Mouse (Mus musculus): ENCODE results near the gene Rngtt. TPM values are rescaled to one million over a fixed set of nuclear protein-coding genes. Genes with fewer than 3 reads are reported as not detected.
"Not testable (repeated sequence)": the region's sequence is repeated elsewhere in the genome, so short reads cannot be mapped to it uniquely, and the experiment has no call there.

The Rngtt gene
- polyA plus RNA-seq, 1 experiment = 16.6 TPM

DNA sequence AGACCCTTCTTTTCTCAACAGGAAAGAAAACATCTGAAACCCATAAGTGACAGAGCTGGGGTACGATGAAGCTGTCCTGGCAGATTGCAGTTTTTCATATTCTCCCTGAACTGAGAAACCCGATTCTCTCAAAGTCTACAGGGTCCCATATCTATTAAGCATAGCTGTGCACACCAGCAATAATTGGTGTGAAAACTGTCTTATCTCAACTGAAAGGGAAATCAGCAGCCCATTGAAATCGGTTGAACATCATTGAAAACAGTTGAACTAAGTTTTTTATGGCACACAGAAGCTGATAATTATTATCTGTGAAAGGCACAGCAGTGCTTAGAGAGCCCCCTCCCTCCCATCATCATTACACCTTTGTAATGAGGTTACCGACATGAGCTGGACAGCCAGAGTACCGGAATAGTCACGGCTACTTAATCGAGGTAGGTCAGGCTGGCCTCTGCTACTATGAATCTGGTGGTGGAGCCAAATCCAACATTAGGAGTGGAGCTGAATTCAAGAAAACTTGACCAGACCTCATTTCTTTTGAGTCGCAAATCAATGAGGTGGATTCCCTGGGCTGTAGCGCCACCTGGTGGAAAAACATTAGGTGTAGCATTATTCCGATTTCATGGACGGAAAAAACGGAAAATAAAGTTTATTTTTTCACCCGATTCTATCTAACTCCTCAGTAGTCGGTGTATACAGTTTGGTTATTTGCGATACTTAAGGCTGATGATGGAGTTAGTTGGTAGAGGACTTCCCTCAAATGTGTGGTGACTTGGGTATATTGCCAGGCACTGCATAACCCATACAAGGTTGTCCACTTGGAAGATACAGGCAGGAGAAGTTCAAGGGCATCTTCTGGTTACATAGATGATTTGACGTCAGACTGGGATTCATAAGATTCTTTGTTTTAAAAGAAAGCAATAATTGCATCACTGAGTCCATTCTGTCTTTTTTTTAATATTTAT is 17.4 kb upstream of the Rngtt start:
- Histone ChIP-seq H3K4me1 (ENCODE audit: control insufficient read depth, insufficient read depth, insufficient read length, low read length) (no peaks in the 10 kb centered on the region), H3K27ac (replicated peaks; ENCODE audit: low read depth, low read length) (no peak overlapping the region), H3K4me3 (ENCODE audit: insufficient read depth, low read depth, low read length) (no peak overlapping the region)

DNA sequence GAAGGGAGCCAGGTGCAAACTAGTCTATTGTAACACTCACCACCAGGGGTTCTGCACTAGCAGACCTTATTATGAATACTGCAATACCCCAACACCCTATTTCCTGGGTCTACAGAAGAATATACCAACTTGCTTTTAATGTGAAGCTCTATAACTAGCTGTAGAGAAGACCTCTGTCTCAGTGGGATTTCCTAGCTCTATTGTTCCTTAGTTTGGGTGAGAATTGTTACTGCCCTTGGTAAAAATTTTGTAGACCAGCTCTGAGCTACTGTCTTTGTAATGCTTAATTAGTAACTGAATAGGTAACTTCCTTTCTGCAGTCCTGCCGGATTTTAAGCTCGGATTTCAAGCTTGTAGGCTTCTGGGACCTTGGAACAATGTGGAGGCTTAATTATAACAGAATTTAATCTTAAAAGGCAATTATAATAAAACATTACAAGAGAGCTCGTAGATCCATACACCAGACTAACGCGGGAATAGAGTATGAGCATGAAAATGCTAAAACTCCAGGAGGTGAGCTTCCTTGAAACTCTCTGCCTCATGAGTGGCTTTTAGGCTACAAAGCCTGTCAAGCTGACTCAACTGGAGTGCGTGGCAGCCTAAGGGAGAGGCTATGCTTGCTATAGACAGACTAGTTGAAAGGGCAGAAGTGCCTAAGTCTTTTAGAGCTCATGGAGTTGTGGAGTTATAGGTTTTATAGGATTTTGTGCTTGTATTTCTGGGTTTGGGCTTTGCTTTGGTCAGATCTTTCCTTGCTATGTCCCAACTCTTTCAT is 9.0 kb upstream of the Rngtt start:
- not testable (repeated sequence) for H3K27ac ChIP-seq (replicated peaks; ENCODE audit: low read depth, low read length); H3K4me1 ChIP-seq (ENCODE audit: control insufficient read depth, insufficient read depth, insufficient read length, low read length); H3K4me3 ChIP-seq (ENCODE audit: insufficient read depth, low read depth, low read length)

DNA sequence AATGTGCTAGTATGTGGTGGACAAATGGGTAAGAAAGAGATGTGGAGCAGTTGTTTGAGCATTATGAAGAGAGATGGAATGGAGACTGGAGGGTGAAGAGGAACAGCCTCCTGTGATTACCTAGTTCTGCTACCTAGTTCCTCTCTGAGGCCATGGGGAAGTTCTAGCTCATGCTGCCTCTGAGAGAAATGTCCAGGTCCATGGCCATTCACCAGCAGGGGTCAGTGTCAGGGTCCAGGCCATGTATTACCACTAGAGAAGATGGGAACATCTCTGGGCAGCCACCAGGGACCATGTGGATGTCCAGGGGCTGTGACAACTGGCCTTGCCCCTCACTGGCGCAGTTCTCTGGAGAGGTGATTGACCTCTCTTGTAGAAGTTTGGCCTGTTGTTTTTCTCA is 7.1 kb upstream of the Rngtt start:
- Histone ChIP-seq H3K4me3 (ENCODE audit: insufficient read depth, low read depth, low read length) (no peak overlapping the region), H3K27ac (replicated peaks; ENCODE audit: low read depth, low read length) (no peak overlapping the region), H3K4me1 (ENCODE audit: control insufficient read depth, insufficient read depth, insufficient read length, low read length) (no peaks in the 10 kb centered on the region)

GRCm38 (mm10) chr4:33307146-33307545 is 3.0 kb upstream of the Rngtt start:
- H3K4me1 ChIP-seq (ENCODE audit: control insufficient read depth, insufficient read depth, insufficient read length, low read length) = no peaks in the 10 kb centered on the region
- no peak overlapping the region for H3K27ac ChIP-seq (replicated peaks; ENCODE audit: low read depth, low read length)
- H3K4me3 ChIP-seq (ENCODE audit: insufficient read depth, low read depth, low read length) = no peak overlapping the region

DNA sequence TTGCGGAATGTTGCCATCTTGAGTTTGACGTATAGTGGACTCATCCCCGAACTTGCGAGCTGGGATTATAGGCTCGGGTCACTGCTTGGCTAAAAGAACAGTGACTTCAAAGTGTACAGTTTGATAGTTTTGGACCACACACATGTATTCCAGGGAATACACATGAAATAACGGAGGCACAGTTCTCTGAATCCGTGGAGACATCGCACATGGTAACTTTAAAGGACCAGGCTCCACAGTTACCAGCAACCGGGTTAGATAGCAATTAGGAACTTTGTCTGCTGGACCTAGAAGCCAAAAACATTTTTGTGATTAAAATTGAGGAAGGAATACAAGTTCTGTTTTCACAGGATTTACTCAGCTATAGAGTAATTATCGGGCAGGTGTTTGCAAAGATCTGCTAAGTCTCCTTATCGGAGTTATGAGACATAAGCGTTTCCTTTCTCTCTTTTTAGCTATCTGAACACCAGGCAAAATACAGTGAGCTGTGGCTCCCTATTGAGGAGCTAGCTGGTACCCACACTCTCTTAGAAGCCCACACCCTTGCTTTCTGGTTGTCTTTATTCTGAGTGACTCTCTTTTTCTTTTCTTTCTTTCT is 828 bp downstream of the Rngtt start:
- H3K27ac ChIP-seq (replicated peaks; ENCODE audit: low read depth, low read length) = no peak overlapping the region
- no peaks in the 10 kb centered on the region for H3K4me1 ChIP-seq (ENCODE audit: control insufficient read depth, insufficient read depth, insufficient read length, low read length)
- peak overlapping the region; percentile 80 for H3K4me3 ChIP-seq (ENCODE audit: insufficient read depth, low read depth, low read length)

DNA sequence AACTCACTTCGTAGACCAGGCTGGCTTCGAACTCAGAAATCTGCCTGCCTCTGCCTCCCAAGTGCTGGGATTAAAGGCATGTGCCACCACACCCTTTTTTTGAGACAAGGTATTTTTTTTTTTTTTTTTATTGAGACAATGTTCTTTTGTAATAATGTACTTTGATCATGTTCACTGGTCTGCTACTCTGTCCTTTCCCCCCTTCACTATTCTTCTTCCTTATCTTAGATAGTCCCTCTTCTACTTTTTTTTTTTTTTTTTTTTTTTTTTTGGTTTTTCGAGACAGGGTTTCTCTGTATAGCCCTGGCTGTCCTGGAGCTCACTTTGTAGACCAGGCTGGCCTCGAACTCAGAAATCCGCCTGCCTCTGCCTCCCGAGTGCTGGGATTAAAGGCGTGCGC is 4.0 kb downstream of the Rngtt start:
- not testable (repeated sequence) for H3K27ac ChIP-seq (replicated peaks; ENCODE audit: low read depth, low read length); H3K4me1 ChIP-seq (ENCODE audit: control insufficient read depth, insufficient read depth, insufficient read length, low read length); H3K4me3 ChIP-seq (ENCODE audit: insufficient read depth, low read depth, low read length)

- no peaks in the 10 kb centered on the region for H3K4me1 ChIP-seq (ENCODE audit: control insufficient read depth, insufficient read depth, insufficient read length, low read length)
- H3K4me3 ChIP-seq (ENCODE audit: insufficient read depth, low read depth, low read length) = no peak overlapping the region
- no peak overlapping the region for H3K27ac ChIP-seq (replicated peaks; ENCODE audit: low read depth, low read length)
Measured at GRCm38 (mm10) chr4:33315840-33316239, 5.7 kb downstream of the Rngtt start.

DNA sequence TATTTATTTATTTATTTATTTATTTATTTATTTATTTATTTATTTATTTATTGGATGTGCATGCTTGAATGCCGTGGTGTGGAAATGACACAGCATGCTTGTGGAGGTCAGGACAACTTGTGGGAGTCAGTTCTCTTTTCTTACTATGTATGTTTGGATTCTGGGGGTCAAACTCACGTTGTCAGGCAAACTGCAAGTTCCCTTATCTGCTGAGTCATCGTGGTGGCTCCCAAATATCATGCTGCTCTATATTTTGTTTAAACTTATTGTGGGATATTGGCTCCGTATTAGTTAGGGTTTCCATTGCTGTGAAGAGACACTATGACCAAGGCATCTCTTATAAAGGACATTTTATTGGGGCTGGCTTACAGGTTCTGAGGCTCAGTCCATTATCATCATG is 21.0 kb downstream of the Rngtt start:
- Histone ChIP-seq H3K4me1 (ENCODE audit: control insufficient read depth, insufficient read depth, insufficient read length, low read length) (no peaks in the 10 kb centered on the region), H3K27ac (replicated peaks; ENCODE audit: low read depth, low read length) (no peak overlapping the region), H3K4me3 (ENCODE audit: insufficient read depth, low read depth, low read length) (no peak overlapping the region)

DNA sequence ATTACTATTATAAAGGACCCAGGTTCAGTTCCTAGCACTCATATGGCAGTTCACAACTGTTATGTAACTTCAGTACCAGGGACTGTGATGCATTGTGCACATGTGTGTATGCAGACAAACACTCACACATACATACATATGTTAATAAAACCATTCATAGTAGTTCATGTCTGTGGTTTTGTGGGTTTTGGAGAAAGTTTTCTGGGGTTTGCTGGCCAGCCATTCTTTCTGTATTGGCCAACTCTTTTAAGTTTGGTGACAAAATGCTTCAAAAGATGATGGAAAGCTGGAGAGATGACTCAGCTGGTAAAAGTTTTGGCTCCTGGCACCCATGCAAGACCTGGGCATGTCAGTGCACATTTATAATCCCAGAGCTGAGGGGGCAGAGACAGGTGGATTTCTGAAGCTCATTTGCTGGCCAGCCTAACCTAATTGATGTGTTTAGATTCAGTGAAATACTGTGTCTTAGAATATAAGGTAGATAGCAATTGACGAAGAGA is 22.9 kb downstream of the Rngtt start:
- H3K4me3 ChIP-seq (ENCODE audit: insufficient read depth, low read depth, low read length) = no peak overlapping the region
- no peak overlapping the region for H3K27ac ChIP-seq (replicated peaks; ENCODE audit: low read depth, low read length)
- H3K4me1 ChIP-seq (ENCODE audit: control insufficient read depth, insufficient read depth, insufficient read length, low read length) = no peaks in the 10 kb centered on the region

GRCm38 (mm10) chr4:33337999-33338398 is 27.9 kb downstream of the Rngtt start:
- H3K4me1 ChIP-seq (ENCODE audit: control insufficient read depth, insufficient read depth, insufficient read length, low read length) = no peaks in the 10 kb centered on the region
- H3K4me3 ChIP-seq (ENCODE audit: insufficient read depth, low read depth, low read length) = no peak overlapping the region
- H3K27ac ChIP-seq (replicated peaks; ENCODE audit: low read depth, low read length) = no peak overlapping the region

DNA sequence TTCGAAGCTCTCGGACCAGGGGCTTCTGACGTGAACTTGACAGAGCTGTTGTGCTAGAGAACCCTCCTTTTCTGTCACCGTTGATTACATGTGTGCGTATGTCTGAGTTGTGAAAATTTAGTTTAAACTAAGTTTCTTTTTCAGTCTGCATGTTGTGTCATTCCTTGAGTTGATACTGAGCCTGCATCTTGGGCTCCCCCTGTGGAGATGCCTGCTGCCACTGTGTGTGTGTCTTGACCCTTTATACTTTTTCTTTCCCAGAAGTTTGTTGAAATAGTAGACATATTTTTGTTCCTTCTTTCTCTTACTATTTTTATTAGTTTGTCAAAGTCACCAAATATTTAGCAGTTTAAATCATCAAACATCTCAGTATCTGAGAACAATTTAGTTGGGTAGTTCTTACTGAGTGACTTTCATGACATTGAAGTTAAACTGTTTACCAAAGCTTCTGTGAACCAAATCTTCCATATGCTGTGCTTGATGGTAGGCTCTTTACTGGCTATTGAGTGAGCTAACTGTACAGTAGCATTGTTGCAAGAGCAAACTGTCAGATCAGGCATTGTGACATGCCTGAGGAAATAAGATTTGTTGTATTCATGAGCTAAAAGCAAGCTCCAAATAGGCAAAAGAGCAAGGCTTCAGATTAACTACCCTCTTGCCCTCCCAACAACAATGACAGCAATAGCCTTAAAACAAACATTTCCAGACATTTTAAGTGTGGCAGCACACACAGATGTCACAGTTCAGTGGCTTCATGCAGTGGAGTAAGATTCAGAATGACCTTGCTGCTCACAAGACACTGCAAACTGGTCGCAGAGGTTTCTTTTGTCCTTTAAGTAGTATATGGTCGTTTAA is 33.0 kb downstream of the Rngtt start:
- no peak overlapping the region for H3K27ac ChIP-seq (replicated peaks; ENCODE audit: low read depth, low read length)
- no peaks in the 10 kb centered on the region for H3K4me1 ChIP-seq (ENCODE audit: control insufficient read depth, insufficient read depth, insufficient read length, low read length)
- no peak overlapping the region for H3K4me3 ChIP-seq (ENCODE audit: insufficient read depth, low read depth, low read length)

- Histone ChIP-seq H3K4me3 (ENCODE audit: insufficient read depth, low read depth, low read length) (no peak overlapping the region), H3K27ac (replicated peaks; ENCODE audit: low read depth, low read length) (no peak overlapping the region), H3K4me1 (ENCODE audit: control insufficient read depth, insufficient read depth, insufficient read length, low read length) (no peaks in the 10 kb centered on the region)
Measured at GRCm38 (mm10) chr4:33343732-33344057, 33.6 kb downstream of the Rngtt start.

DNA sequence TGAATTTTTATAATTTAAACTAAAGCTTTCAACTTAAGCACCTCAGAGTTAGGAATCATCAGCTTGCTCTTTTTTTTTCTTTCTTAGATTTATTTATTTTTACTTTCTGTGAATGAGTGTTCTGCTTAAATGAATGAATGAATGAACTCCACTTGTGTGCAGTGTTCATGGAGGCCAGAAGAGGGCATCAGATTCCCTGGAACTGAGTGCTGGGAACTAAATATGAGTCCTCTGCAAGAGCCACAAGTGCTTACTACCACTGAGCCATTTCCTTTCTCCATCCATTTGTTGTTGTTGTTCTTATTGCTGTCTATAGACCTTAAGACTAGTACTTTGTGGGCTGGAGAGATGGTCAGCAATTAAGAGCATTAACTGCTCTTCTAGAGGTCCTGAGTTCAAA is 53.3 kb downstream of the Rngtt start:
- H3K4me1 ChIP-seq (ENCODE audit: control insufficient read depth, insufficient read depth, insufficient read length, low read length) = no peaks in the 10 kb centered on the region
- no peak overlapping the region for H3K27ac ChIP-seq (replicated peaks; ENCODE audit: low read depth, low read length)
- H3K4me3 ChIP-seq (ENCODE audit: insufficient read depth, low read depth, low read length) = no peak overlapping the region

DNA sequence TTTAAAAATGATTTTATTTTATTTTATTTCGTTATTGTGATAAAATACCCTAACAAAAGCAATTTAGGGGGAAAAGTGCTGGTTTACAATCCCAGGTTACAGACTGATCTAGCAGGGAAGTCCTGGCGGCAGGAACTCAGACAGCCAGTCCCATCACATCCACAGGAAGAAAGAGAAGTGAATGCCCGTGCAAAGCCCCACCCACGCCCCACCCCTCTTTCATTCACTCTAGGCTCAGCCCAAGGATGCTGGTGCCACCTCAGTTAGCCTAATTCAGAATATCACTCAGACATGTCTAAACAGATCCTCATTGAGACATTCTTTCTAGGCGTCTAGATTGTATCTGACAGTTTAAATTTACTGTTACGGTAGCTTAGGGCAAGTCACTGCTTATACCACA is 64.8 kb downstream of the Rngtt start:
- no peak overlapping the region for H3K4me3 ChIP-seq (ENCODE audit: insufficient read depth, low read depth, low read length)
- H3K27ac ChIP-seq (replicated peaks; ENCODE audit: low read depth, low read length) = no peak overlapping the region
- no peaks in the 10 kb centered on the region for H3K4me1 ChIP-seq (ENCODE audit: control insufficient read depth, insufficient read depth, insufficient read length, low read length)

GRCm38 (mm10) chr4:33377642-33378041 is 67.5 kb downstream of the Rngtt start:
- no peak overlapping the region for H3K4me3 ChIP-seq (ENCODE audit: insufficient read depth, low read depth, low read length)
- no peak overlapping the region for H3K27ac ChIP-seq (replicated peaks; ENCODE audit: low read depth, low read length)
- H3K4me1 ChIP-seq (ENCODE audit: control insufficient read depth, insufficient read depth, insufficient read length, low read length) = no peaks in the 10 kb centered on the region
